Mouse (Mus musculus) CD4-positive naive resting alpha-beta T cell, adult 76 days (primary cell): Measurements from ENCODE around the gene Fam184a. TPM values are rescaled to one million over a fixed set of nuclear protein-coding genes. Genes with fewer than 3 reads are reported as not detected.

Source experiments
- total RNA-seq: library from RNA; stranded (reverse); gene quantifications from one replicate; pipeline ENCODE4 v1.2.4, GENCODE M21; 2023

Fam184a gene
- not detected for total RNA-seq

GRCm38 (mm10) chr10:53750955-53751652, at the start of gene Fam184a:
Gene Fam184a, minus strand, starts transcription at chr10:53751123.

DNA sequence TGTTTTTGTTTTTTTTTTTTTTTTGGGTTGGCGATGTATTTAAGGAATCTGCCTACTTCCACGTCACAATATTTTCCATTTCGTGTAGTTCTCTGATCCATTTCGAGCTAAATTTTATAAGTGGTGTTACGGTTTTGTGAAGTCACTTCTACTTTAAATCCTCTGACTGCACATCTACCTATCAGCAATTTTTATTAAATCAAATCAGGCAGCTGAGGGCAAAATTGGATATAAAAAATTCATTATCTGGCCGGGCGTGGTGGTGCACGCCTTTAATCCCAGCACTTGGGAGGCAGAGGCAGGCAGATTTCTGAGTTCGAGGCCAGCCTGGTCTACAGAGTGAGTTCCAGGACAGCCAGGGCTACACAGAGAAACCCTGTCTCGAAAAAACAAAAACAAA, 120.6 kb downstream of the Fam184a start, which contains the start of gene Mcm9:
TSS of gene Mcm9 (minus strand) at position 101 of the 400 bp plus-strand sequence.

DNA sequence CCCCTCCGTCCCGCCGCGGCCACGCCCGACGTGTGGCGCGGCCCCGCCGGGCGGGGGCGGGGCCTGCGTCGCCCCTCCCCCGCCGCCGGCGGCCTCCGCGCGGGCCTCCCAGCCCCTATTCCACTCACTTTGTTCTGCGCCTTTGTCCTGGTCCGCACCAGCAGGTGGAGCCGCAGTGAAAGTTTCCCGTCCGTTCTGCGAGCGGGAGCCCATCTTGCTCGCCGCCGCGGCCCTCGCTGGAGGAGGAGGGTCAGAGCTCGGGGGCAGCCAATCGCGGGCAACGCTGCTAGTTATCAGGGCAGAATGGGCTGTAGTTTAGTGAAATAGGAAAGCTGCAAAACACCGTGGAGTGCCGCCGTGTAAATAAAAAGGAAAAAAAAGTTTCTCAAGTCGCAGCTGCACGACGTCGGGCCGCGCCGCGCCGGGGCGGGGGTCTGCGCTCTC, 154.2 kb downstream of the Fam184a start, which contains the start of gene Asf1a:
TSS of gene Asf1a (plus strand) at position 81 of the 444 bp plus-strand sequence.

Other genes starting within 250 kb of the Fam184a start
- gene Asf1a, start 154.4 kb downstream of the Fam184a start, total RNA-seq: 31.8 TPM
- 34.7 TPM for gene Mcm9, start 120.7 kb downstream of the Fam184a start, total RNA-seq